Comparison of ENCODE assay signal across 16 mouse cellular contexts in the genomic region with DNA sequence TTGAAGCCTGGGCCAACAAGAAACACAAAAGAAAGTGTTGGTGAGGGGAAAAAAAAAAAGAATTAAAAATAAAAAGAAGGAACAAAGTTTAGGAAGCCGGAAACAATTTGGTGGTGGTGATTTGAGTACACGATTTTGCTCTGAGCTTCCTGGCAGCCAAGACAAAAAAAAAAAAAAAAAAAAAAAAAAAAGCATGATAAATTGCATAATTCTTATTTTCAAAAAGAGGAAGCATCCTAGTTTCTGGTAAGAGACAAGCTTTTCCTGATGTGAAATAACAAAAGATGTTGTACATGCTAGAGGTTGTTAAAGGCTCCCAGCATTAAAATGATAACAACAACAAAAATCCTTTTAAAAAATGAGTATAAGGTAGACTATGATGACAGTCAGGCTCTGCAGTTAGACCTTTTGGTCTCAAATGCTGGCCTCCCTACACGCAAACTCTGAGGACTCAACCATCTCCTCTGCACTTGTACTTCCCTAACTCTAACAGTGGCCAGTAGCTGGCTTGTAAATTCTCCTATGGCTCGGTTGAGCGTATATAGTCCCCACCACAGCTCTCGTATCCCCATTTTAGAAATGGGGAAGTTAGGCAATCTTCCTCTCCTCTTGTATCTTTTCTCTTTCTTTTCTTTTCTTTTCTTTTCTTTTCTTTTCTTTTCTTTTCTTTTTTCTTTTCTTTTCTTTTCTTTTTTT.
DNase-seq lines count a peak whose midpoint lies in the region; ATAC-seq and TF ChIP-seq lines count a peak whose summit lies in the region.
"Had no signal": no experiment of that assay in that cellular context is flagged by ENCODE, and none has a peak within 500 bp of the region (broad histone marks: within the 10 kb centered on the region; RNA-seq: fewer than 3 reads in every experiment).

No protein-coding gene starts in this region.

- peaks cover 22% of the 10 kb centered on the region for H3K4me1 ChIP-seq in lung, embryonic 16.5 days (replicated peaks; ENCODE audit: control insufficient read depth, insufficient read depth, low read length)
- peaks cover 17% of the 10 kb centered on the region for H3K4me1 ChIP-seq in limb, embryonic 10.5 days
- H3K4me1 ChIP-seq in midbrain, embryonic 10.5 days = peaks cover 13% of the 10 kb centered on the region
- H3K4me1 ChIP-seq: neural tube, embryonic 15.5 days had no signal

- no peak overlapping the region for H3K4me2 ChIP-seq in lung, embryonic 16.5 days (ENCODE audit: low read depth, low read length)
- H3K4me2 ChIP-seq: forebrain, embryonic 13.5 days; neural tube, embryonic 15.5 days had no signal

- H3K9me3 ChIP-seq in lung, embryonic 16.5 days (ENCODE audit: control insufficient read depth, low read length) = no peaks in the 10 kb centered on the region
- H3K9me3 ChIP-seq in limb, embryonic 10.5 days (replicated peaks) = no peaks in the 10 kb centered on the region
- H3K9me3 ChIP-seq in midbrain, embryonic 10.5 days (replicated peaks) = no peaks in the 10 kb centered on the region
- H3K9me3 ChIP-seq: forebrain, embryonic 13.5 days; neural tube, embryonic 15.5 days had no signal

- H3K4me3 ChIP-seq in gastrocnemius, adult 2 months = no peak overlapping the region
- H3K4me3 ChIP-seq in lung, embryonic 16.5 days (ENCODE audit: low read length) = no peak overlapping the region
- no peak overlapping the region for H3K4me3 ChIP-seq in limb, embryonic 10.5 days
- H3K4me3 ChIP-seq in midbrain, embryonic 10.5 days = no peak overlapping the region
- H3K4me3 ChIP-seq: forebrain, embryonic 13.5 days; neural tube, embryonic 15.5 days had no signal

- TF ChIP-seq CTCF in gastrocnemius, adult 2 months (IDR thresholded peaks at IDR 0.05) = no peak

- no peak overlapping the region for H3K9ac ChIP-seq in lung, embryonic 16.5 days (ENCODE audit: low read length)
- H3K9ac ChIP-seq: forebrain, embryonic 13.5 days; neural tube, embryonic 15.5 days had no signal

- no peak for DNase-seq in gastrocnemius, adult 2 months
- DNase-seq in gastrocnemius, adult 18-20 months (ENCODE audit: low spot score) = no peak
- no peak for DNase-seq in lung, postnatal 25 days (ENCODE audit: low spot score)
- peak; percentile 11 for DNase-seq in limb, embryonic 10.5 days (ENCODE audit: low spot score)
- no peak for DNase-seq in midbrain, embryonic 10.5 days (ENCODE audit: low spot score)
- DNase-seq in kidney, postnatal 4 days = no peak
- DNase-seq: cerebellum, adult 8-10 months; kidney, adult 18-20 months; kidney, postnatal 25 days; thymus, postnatal 36 days had no signal

- no peak for ATAC-seq in lung, embryonic 16.5 days (ENCODE audit: low read depth)
- peak; percentile 89 for ATAC-seq in neutrophil, adult 5-6 weeks (ENCODE audit: extremely low read depth, insufficient number of reproducible peaks, low FRiP score, poor library complexity, severe bottlenecking)
- ATAC-seq: forebrain, embryonic 13.5 days; hindbrain, embryonic 16.5 days had no signal

- intact Hi-C loops in gastrocnemius, adult 2 months (cut with DNase I) = no loop called here

- peak overlapping the region; percentile 58; the same call in 1 of the 2 replicates for H3K27ac ChIP-seq in gastrocnemius, adult 2 months
- H3K27ac ChIP-seq in lung, embryonic 16.5 days (ENCODE audit: low read length) = peak overlapping the region; percentile 56; the same call in 1 of the 2 replicates
- no peak overlapping the region for H3K27ac ChIP-seq in limb, embryonic 10.5 days
- H3K27ac ChIP-seq in midbrain, embryonic 10.5 days (replicated peaks) = no peak overlapping the region
- H3K27ac ChIP-seq: forebrain, embryonic 13.5 days; neural tube, embryonic 15.5 days; stomach, postnatal 0 days had no signal

- WGBS in lung, embryonic 16.5 days = 61% methylated on average over 6 of the region's 6 CpGs
- WGBS in limb, embryonic 10.5 days = 92% methylated on average over 6 of the region's 6 CpGs
- 87% methylated on average over 6 of the region's 6 CpGs for WGBS in midbrain, embryonic 10.5 days

- H3K36me3 ChIP-seq in lung, embryonic 16.5 days (ENCODE audit: control insufficient read depth, insufficient read depth, low read length) = no peaks in the 10 kb centered on the region
- H3K36me3 ChIP-seq in limb, embryonic 10.5 days = no peaks in the 10 kb centered on the region
- H3K36me3 ChIP-seq in midbrain, embryonic 10.5 days = no peaks in the 10 kb centered on the region
- H3K36me3 ChIP-seq: neural tube, embryonic 15.5 days had no signal

- no peaks in the 10 kb centered on the region for H3K27me3 ChIP-seq in lung, embryonic 16.5 days (ENCODE audit: control insufficient read depth, insufficient read depth, low read depth, low read length)
- no peaks in the 10 kb centered on the region for H3K27me3 ChIP-seq in limb, embryonic 10.5 days (ENCODE audit: low read depth, poor library complexity, severe bottlenecking)
- H3K27me3 ChIP-seq in midbrain, embryonic 10.5 days (ENCODE audit: low read depth, poor library complexity, severe bottlenecking) = no peaks in the 10 kb centered on the region
- H3K27me3 ChIP-seq: forebrain, embryonic 13.5 days; neural tube, embryonic 15.5 days had no signal

Comparison
In these comparisons a context has a peak if more than half of its experiments do, and no peak if none do; other contexts are left out.
1. H3K27ac ChIP-seq: peak in gastrocnemius, adult 2 months (single experiment) and lung, embryonic 16.5 days (single experiment); none in limb, embryonic 10.5 days (single experiment) and midbrain, embryonic 10.5 days (single experiment).